Mouse (Mus musculus) CD4-positive naive resting alpha-beta T cell, adult 57 days (primary cell): ENCODE results near the gene Armcx2. TPM values are rescaled to one million over a fixed set of nuclear protein-coding genes. Genes with fewer than 3 reads are reported as not detected.

Source experiments
- total RNA-seq: library from RNA; stranded (reverse); gene quantifications from one replicate; pipeline ENCODE4 v1.2.4, GENCODE M21; 2023

Armcx2 gene
- 21.3 TPM for total RNA-seq

GRCm38 (mm10) chrX:134808755-134809224 lies at the start of gene Armcx2:
Gene Armcx2, minus strand, starts transcription at chrX:134809221.

GRCm38 (mm10) chrX:134756434-134757292 lies 52.4 kb downstream of the Armcx2 start, which contains the start of gene Armcx3:
Gene Armcx3, plus strand, starts transcription at chrX:134756595.

Other genes with a start within 250 kb of the Armcx2 start
- 5.3 TPM for gene Btk, start 225.7 kb downstream of the Armcx2 start, total RNA-seq
- gene Rpl36a, start 223.6 kb downstream of the Armcx2 start, total RNA-seq = 603 TPM
- gene Gla, start 208.1 kb downstream of the Armcx2 start, total RNA-seq = 17.1 TPM
- 118 TPM for gene Hnrnph2, start 208.0 kb downstream of the Armcx2 start, total RNA-seq
- gene Armcx4, start 122.7 kb downstream of the Armcx2 start, total RNA-seq = 3.7 TPM
- gene Armcx1, start 91.3 kb downstream of the Armcx2 start, total RNA-seq = 6.2 TPM
- gene Armcx6, start 57.8 kb downstream of the Armcx2 start, total RNA-seq = 3.7 TPM
- 10.1 TPM for gene Armcx3, start 52.6 kb downstream of the Armcx2 start, total RNA-seq
- not detected for gene Nxf2, start 155.5 kb upstream of the Armcx2 start, total RNA-seq
- gene Zmat1, start 200.0 kb upstream of the Armcx2 start, total RNA-seq = 6.9 TPM